Mouse (Mus musculus): Measurements from ENCODE around the gene Gm42906. TPM values are rescaled to one million over a fixed set of nuclear protein-coding genes. Genes with fewer than 3 reads are reported as not detected.

Gm42906 gene
- total and polyA plus RNA-seq, 3 experiments = not detected

GRCm38 (mm10) chr5:151435106-151435505, 7.1 kb upstream of the Gm42906 start:
- dilution Hi-C loops (cut with MboI; ENCODE audit: extremely low pct_ligation_motif_present, extremely low pct_unique_long_range_greater_than_20kb, low sequenced_read_pairs) = no loop called here
- TF ChIP-seq ETS1 (conservative IDR thresholded peaks at IDR 0.05; ENCODE audit: low read depth, low read length) (no peak), E2F4 (IDR thresholded peaks at IDR 0.05; ENCODE audit: insufficient replicate concordance, low read depth, low read length) (no peak), EP300 (IDR thresholded peaks at IDR 0.05; ENCODE audit: low read length) (no peak), ZC3H11A (IDR thresholded peaks at IDR 0.05; ENCODE audit: low read depth, low read length) (no peak), RAD21 (IDR thresholded peaks at IDR 0.05; ENCODE audit: low read depth, low read length) (no peak), ZKSCAN1 (IDR thresholded peaks at IDR 0.05; ENCODE audit: borderline replicate concordance, low read depth, low read length) (no peak)

GRCm38 (mm10) chr5:151426466-151426865, 1.5 kb downstream of the Gm42906 start:
- Histone ChIP-seq H3K27ac (ENCODE audit: insufficient read depth, low read depth) (no peak overlapping the region), H3K4me2 (ENCODE audit: insufficient read depth, low read depth, poor library complexity, severe bottlenecking) (no peak overlapping the region), H3K4me3 (replicated peaks in 1 of 3; ENCODE audit: low read depth in 2 of 3, low read length in 2 of 3, poor library complexity in 1 of 3) (no peak overlapping the region), H3K27me3 (replicated peaks) (no peaks in the 10 kb centered on the region), H3K36me3 (replicated peaks in 1 of 2; ENCODE audit: control insufficient read depth in 1 of 2, insufficient read depth in 1 of 2, low read length in 1 of 2) (no peaks in the 10 kb centered on the region), H3K9ac (ENCODE audit: insufficient read depth, low read depth) (no peak overlapping the region), H3K4me1 (ENCODE audit: control insufficient read depth in 1 of 2, insufficient read depth in 2 of 2) (peaks cover 5 to 15% of the 10 kb centered on the region in 2 experiments), H3K9me3 (replicated peaks; ENCODE audit: low read length) (no peaks in the 10 kb centered on the region), H3K79me2 (replicated peaks; ENCODE audit: control insufficient read depth, extremely low read depth, insufficient read depth, poor library complexity, severe bottlenecking) (no peaks in the 10 kb centered on the region)
- TF ChIP-seq IRF4 (IDR thresholded peaks at IDR 0.05; ENCODE audit: low read depth, low read length) (no peak), POLR2AphosphoS2 (IDR thresholded peaks at IDR 0.05; ENCODE audit: low read depth, low read length) (no peak), GABPA (IDR thresholded peaks at IDR 0.05; ENCODE audit: insufficient replicate concordance, low read depth, low read length) (no peak), E2F4 (IDR thresholded peaks at IDR 0.05; ENCODE audit: insufficient replicate concordance, low read depth, low read length) (no peak), SMC3 (IDR thresholded peaks at IDR 0.05; ENCODE audit: low read depth, low read length) (no peak), NELFE (IDR thresholded peaks at IDR 0.05; ENCODE audit: low read depth, low read length) (no peak), RCOR1 (conservative IDR thresholded peaks at IDR 0.05; ENCODE audit: low read depth, low read length) (no peak), TCF12 (IDR thresholded peaks at IDR 0.05; ENCODE audit: low read depth, low read length) (no peak), JUND (conservative IDR thresholded peaks at IDR 0.05; ENCODE audit: low read depth, low read length) (no peak), POLR2A (IDR thresholded peaks at IDR 0.05; ENCODE audit: low read depth, low read length) (no peak), UBTF (IDR thresholded peaks at IDR 0.05; ENCODE audit: low read depth, low read length) (no peak), SIN3A (IDR thresholded peaks at IDR 0.05; ENCODE audit: low read length) (no peak), MAX (IDR thresholded peaks at IDR 0.05; ENCODE audit: low read length) (no peak), CHD1 (IDR thresholded peaks at IDR 0.05; ENCODE audit: low read depth, low read length) (no peak)
- in situ Hi-C loops (cut with MboI; ENCODE audit: low pct_ligation_motif_present, low pct_unique_long_range_greater_than_20kb, low sequenced_read_pairs) (no loop called here), dilution Hi-C loops (cut with MboI; ENCODE audit: extremely low pct_ligation_motif_present, extremely low pct_unique_long_range_greater_than_20kb, low sequenced_read_pairs) (no loop called here)
- no peak for DNase-seq (ENCODE audit: extremely low read depth)

More at GRCm38 (mm10) chr5:151435106-151435505, 7.1 kb upstream of the Gm42906 start:
- Histone ChIP-seq H3K4me2 (ENCODE audit: insufficient read depth, low read depth, poor library complexity, severe bottlenecking) (no peak overlapping the region), H3K4me3 (replicated peaks in 1 of 3; ENCODE audit: low read depth in 2 of 3, low read length in 2 of 3, poor library complexity in 1 of 3) (no peak overlapping the region), H3K79me2 (replicated peaks; ENCODE audit: control insufficient read depth, extremely low read depth, insufficient read depth, poor library complexity, severe bottlenecking) (no peaks in the 10 kb centered on the region), H3K9me3 (replicated peaks; ENCODE audit: low read length) (no peaks in the 10 kb centered on the region), H3K27me3 (replicated peaks) (no peaks in the 10 kb centered on the region), H3K36me3 (replicated peaks in 1 of 2; ENCODE audit: control insufficient read depth in 1 of 2, insufficient read depth in 1 of 2, low read length in 1 of 2) (no peaks in the 10 kb centered on the region), H3K4me1 (ENCODE audit: control insufficient read depth in 1 of 2, insufficient read depth in 2 of 2) (no peaks in the 10 kb centered on the region), H3K27ac (ENCODE audit: insufficient read depth, low read depth) (no peak overlapping the region), H3K9ac (ENCODE audit: insufficient read depth, low read depth) (no peak overlapping the region)
- no peak for DNase-seq (ENCODE audit: extremely low read depth)
- in situ Hi-C loops (cut with MboI; ENCODE audit: low pct_ligation_motif_present, low pct_unique_long_range_greater_than_20kb, low sequenced_read_pairs) = no loop called here
